Mouse (Mus musculus): Measurements from ENCODE around the gene Sun1.
A peak's percentile ranks its signal among the peaks of the same experiment; 100 is the strongest.

Sun1 gene

DNA sequence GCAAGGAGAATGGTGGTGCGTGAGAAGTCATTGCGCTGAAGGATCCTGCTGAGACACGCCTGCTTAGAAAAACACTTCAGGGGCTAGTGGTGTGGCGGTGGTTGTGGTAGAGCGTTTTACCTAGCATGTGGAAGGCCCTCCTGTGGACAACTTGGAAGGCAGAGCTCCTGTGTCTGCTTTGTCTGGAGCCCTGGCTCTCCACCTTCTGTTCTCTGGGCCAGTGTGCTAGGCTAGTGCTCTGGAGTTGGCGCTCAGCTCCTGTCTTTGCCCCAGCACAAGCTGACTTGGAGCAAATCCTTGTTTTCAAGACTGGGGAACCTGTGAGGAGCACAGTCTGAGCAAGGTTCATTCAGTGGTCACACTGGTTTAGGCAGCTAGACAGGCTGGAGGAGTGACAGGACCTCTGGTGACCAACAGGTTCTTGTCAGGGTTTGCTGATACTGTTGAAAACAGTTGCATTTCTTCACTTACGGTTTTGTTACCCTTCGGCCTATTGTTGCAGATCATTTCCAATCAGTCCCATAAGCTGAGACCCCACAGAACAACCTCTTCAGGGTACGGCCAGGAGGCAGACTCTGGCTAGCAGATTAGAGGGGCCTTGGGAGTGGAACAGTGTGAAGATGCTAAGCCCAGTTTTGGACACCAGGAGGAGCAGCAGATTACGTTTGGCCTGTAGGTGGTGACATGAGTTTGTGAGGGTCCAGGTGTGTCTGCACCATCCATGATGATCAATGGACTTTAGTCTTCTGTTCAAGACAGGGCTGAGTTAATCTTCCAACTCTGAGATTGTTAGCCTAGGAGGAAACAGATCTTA lies 8.6 kb downstream of the Sun1 start:
- peak; percentile 64 for DNase-seq (ENCODE audit: low spot score)

DNA sequence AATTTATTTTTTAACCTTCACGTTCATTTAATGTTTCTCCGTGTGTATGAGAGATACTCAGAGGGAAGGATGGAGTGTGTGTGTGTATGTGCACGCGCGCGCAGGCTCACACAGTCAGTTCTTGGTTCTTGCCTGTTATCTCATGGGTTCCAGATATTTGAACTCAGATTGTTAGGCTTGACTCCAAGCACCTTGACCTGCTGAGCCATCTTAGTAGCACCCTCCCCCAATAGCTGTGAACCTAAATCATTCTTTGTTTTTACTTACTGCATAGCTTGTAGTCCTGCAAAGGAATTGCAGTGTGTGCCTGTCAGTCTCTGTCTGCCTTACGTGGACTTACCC lies 9.2 kb downstream of the Sun1 start:
- no peak for DNase-seq (ENCODE audit: low spot score)

DNA sequence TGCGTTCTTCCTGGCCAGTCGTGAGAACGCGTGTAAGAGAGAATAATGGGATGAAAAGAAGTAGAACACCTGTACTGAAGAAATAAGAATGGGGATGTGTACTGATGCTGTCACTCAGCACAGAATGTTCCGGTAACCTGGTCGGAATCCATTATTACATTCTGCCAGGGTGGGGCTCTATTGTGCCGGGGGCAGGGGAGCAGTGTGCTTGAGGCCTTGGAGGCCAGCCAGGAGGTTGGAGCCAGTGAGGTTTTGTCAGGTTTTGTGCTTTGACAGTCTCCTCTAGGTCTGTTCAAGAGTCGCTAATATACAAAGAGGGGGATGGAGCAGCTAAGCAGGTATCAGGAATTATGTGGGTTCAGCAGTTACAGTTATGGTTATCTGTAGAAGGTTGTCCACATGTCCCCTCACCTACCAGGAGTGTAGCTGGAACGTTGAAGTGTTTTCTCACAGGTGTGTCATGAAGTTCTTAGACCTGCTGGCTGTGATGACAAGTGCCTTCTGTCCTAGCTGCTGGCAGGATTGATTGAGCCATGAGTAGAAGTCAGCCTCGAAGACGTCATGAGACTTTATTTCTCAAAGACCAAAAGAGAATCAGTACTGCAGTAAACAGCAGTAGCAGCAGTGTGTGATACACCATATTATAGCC lies 11.4 kb downstream of the Sun1 start:
- DNase-seq (ENCODE audit: low spot score), result peak; percentile 28

DNA sequence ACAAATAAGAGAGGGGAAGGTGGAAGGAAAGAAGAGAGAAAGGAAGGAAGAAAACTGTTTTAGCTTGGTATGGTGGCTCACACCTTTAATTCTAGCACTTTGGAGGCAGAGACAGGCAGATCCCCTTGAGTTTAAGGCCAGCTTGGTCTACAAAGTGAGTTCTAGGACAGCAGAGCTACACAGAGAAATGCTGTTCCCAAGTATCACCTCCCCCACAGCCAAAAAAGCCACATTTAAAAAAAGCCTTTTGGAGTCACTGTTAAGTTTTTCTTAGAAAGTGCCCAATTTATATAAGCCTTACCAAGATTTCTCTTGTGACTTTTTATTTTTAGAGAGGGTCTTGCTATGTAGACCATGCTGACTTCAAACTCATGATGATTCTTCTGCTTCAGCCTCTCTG lies 13.9 kb downstream of the Sun1 start:
- DNase-seq (ENCODE audit: low spot score), result no peak

DNA sequence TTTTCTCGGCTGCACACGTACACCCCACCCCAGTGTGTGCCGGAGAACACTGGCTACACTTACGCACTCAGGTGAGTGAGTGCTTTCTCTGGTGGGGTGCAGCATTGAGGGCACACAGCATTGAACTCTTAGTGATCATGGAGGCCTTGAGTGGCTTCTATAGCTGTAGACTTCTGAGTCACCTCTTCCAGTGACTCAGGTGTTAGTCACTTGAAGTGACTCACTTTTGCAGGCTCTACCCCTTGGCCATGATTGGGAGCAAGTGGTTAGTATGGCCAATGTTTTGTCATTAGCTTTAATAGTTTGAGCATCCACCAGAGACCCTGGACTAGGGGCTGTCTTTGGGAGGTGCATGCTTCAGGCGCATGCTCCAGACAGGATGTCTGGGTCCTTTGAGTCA lies 14.7 kb downstream of the Sun1 start:
- peak; percentile 20 for DNase-seq (ENCODE audit: low spot score)

DNA sequence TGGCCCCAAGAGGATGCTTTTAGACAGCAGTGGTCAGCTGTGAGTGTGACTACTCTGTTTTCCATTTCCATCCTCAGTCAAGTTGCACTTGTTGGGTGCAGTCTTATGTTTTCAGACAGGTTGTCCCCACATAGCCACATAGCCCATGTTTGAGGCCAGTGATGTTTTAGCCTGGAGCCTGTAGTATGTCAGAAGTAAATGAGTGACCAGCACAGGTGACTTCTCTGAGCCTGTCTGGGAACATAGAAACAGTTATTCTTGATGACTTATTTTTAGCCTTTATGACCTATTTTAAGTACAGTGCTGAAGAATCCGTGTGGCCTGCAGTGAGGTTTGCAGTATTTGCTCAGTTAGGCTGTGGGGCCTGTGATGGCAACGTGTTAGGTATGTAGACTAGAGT lies 15.7 kb downstream of the Sun1 start:
- DNase-seq (ENCODE audit: low spot score), result no peak

DNA sequence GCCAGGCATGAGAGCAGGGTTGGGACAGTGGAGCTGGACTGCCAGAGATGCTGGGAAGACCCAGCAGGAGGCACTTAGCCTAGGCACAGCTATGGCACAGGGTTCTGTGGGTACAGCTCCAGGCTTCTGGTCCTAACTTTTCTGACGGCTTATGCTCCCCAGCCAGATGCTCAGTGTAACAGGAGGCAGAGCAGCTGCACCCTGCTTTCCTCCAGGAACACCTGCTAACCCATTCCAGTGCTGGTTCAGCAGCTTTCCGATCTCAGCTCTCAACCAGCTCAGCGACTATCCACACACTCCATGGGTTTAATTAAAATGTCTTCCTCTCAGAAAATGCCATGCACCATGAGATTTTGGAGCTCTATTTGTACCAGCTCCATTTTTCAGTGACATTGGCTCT lies 16.3 kb downstream of the Sun1 start:
- DNase-seq (ENCODE audit: low spot score), result no peak

DNA sequence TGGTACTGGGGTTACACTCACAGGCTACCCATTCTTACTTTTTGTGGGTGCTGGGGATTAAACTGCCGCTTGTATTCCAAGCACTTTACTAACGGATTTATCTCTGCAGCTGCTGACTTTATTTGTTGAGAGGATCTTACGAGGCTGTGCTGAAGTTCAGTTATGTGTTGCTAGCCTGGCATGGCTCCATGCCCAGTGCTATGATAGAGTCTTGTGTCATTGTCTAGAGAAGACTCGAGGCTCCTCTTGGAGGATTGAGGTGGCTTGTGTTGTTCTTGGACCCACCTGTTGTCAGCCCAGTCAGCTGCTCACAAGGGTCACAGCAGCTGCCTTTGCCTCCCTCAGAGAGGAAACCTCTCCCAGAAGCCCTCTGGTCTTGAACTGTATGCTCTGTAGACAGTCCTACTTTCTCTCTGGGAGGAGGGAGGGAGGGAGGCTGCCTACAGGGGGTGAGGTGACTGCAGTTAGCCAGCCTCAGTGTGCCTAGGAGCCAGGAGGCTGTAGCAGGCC lies 19.6 kb downstream of the Sun1 start:
- DNase-seq (ENCODE audit: low spot score), result no peak

DNA sequence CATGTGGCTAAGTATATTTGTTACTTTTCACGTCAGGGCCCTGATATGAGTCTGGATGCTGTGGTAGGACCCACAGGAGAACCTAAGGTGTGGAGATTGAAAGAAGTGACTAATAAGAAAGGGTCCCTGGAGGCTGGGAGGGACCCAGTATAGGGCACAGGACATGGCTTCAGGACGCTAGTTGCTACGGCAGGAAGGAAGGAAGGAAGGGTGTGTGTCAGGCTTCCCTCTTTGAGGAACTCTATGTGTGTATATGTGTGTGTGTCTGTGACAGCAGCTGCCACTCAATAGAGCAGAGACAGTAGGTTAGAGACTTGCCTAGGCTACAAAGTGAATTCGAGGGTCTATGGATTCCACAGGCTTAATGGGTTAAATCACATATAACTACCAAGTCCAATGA lies 20.2 kb downstream of the Sun1 start:
- no peak for DNase-seq (ENCODE audit: low spot score)

DNA sequence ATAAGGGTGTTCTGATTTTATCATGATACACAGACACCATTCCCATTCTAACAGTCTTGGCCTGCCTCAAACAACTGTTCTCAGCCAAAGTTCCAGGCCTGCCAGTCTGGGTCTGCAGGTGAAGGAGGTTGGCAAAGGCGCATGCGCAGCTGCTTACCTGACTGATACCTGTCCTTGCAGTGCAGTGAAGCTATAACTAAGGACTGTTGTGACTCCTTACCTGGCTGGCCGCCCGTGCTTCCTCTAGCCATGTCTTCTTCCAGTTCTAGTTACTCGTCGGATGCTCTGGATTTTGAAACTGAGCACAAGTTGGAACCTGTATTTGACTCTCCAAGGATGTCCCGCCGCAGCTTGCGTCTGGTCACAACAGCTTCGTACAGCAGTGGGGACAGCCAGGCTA lies 22.9 kb downstream of the Sun1 start:
- DNase-seq (ENCODE audit: low spot score), result no peak

DNA sequence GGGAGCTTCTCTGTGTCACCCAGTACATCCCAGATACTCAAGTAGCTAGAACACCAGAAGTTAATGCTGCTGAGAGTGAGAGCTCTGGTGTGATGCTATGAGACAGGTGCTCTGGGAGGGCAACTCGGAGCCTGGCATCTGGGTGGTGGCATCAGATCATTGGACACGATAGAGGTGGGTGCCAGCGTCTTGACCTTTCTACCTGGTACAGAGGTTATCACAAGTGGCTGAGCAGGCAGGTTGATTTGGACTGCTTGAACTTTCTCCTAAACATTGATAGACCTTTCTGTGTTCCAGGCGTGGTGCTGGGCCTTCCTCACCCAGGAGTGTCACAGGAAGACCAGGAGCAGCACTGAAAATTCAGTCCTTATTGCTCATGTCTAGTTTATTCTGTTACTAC lies 26.8 kb downstream of the Sun1 start:
- no peak for DNase-seq (ENCODE audit: low spot score)

DNA sequence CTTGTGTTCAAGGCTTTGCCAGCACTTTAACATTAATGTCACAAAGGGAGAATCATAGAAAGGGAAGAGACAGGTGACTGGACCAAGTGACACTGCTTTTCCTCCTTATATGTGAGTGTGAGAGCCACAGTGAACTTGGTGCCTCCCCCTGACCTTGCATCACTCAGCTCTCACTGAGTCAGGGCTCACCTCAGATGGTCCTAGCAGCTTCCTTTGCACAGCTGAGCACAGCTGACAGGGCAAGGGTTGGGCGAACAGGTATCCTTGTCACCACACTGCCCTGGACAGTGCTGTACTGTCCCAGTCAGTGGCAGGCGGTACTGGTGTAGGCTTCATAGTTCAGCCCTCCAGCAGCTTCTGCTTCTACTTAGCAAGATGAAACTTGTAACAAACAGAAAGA lies 27.2 kb downstream of the Sun1 start:
- no peak for DNase-seq (ENCODE audit: low spot score)

DNA sequence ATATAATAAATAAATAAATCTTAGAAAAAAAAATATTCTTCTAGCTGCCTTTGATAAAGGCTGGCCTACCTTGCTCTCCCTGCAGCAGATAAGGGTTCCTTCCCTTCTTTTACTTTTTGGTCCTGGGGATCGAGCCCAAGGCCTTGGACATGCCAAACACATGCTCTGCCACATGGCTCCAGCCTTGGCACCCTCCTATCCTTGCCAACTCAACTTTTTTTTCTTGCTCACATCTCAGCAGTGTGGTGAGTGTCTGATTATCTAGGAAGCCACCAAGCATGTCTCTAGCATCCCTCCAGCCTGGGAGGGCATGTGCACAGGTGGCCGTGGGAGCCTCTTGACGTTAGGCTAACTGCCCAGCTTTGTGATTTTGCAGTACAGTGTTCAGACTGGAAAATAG lies 27.9 kb downstream of the Sun1 start:
- no peak for DNase-seq (ENCODE audit: low spot score)

DNA sequence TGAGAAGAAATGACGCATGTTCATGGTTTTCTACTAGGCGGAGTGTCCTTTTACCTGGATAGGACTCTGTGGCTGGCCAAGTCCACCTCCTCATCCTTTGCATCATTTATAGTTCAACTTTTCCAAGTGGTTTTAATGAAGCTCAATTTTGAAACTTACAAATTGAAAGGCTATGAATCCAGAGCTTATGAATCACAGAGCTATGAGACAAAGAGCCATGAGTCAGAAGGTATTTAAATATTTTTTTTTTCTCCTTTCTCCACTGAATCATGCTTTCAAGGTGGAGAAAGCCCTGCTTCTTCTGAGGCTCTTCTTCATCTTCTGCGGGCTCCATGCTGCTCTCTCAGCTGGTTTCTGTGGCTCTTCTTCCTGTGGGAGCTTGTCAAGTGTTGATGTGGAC lies 29.3 kb downstream of the Sun1 start:
- DNase-seq (ENCODE audit: low spot score), result no peak

DNA sequence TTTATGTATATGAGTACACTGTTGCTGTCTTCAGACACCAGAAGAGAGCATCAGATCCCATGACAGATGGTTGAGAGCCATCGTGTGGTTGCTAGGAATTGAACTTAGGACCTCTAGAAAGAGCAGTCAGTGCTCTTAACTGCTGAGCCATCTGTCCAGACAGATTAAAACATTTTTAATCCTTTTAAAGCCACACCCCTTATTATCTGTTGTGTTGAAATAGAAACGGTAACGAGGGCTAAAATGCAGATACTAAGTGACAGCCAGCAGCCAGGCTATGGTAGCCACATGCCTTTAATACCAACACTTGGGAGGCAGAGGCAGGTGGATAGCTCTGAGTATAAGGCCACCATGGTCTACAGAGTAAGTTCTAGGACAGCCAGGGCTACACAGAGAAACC lies 31.6 kb downstream of the Sun1 start:
- no peak for DNase-seq (ENCODE audit: low spot score)

DNA sequence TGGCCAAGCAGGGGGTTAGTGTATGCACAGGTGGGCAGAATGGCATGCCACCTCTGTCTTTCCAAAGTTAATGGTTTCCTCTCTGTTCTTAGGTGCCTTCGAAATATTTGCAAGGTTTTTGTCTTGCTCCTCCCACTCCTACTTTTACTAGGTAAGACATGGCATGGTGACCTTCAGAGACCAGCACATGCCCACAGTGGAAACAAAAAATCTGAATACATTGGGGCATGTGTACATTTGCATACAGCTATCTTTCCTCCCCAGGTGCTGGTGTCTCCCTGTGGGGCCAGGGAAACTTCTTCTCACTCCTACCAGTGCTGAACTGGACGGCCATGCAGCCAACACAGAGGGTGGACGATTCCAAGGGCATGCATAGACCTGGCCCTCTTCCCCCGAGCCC lies 34.0 kb downstream of the Sun1 start:
- DNase-seq (ENCODE audit: low spot score), result no peak

DNA sequence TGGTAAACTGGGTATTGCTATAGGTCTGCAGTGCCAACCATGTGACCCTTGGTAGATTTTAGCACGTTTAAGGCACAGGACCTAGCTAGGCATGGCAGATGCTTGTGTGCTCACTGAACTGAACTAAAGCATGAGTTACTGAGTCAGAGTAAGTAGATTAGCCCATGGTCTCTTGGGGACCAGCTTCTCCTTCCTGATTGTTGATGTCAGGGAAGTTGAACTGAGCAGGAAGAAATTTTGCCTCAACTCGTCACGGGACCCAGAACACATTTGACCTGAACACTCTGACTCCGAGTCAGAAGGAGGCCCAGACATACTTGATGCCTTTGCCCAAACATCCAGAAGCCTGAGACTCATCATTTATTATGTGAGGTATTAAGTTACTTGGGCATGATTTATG lies 37.0 kb downstream of the Sun1 start:
- no peak for DNase-seq (ENCODE audit: low spot score)

DNA sequence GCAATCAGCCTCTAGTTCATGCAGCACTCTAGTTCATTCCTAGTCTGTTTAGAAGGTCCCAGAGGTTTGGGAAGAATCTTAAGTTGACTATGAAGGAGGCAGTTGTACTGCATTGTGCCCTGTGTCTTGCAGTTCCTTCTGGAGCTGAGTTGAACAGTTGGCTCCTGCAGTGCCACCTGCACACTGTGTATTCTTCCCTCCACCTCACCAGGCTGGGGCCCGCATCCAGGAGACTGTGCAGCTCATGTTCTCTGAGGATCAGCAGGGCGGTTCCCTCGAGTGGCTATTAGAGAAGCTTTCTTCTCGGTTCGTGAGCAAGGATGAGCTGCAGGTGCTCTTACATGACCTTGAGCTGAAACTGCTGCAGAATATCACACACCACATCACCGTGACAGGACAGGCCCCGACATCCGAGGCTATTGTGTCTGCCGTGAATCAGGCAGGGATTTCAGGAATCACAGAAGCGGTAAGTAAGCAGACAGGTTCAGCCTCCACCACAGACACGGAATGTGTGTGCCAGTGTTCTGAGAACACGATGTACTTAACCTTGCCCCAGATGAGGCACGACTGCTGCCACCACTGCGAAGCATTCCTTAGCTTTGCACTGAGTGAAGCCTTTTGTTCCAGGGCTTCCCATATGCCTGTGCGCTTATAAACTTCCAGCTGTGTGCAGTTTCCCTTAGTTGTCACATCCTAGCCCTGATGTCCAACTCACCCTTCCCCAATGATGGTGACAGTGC lies 40.8 kb downstream of the Sun1 start:
- peak; percentile 38 for DNase-seq (ENCODE audit: low spot score)

DNA sequence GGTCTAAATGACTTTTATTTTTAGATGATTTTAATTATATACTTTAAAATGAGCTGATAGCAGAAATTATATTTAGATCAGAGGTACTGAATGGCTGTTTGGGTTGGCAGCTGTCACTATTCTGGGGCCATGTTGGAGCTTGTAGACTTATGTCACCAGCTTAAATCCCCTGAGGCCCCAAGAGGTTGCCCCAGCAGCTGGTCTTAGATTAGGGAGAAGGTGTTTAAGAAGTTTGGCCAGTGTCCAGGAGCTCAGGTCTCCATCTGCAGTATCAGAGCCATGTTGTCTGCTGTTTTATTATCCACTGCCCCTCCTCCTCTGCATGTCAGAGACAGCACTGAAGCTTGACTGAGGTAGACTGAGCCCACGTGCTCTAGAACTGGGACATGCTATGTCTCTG lies 42.9 kb downstream of the Sun1 start:
- DNase-seq (ENCODE audit: low spot score), result no peak

DNA sequence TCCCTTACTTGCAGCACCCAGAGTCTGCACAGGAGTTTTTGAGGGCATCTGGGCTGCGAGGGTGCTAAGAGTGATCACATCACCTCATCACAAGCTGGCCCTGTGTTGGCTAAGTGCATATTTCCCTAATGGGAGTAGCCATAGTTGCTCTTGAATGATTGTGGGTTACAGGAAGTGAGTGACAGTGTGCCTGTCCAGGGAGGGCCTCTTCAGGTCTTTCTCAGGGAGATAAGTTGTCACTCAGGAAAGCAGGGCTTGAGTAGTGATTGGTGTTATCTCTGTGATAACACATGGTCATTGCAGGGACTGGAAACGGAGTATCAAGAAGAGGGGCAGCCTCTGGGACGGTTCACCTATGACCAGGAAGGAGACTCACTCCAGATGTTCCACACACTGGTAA lies 47.3 kb downstream of the Sun1 start:
- no peak for DNase-seq (ENCODE audit: low spot score)

DNA sequence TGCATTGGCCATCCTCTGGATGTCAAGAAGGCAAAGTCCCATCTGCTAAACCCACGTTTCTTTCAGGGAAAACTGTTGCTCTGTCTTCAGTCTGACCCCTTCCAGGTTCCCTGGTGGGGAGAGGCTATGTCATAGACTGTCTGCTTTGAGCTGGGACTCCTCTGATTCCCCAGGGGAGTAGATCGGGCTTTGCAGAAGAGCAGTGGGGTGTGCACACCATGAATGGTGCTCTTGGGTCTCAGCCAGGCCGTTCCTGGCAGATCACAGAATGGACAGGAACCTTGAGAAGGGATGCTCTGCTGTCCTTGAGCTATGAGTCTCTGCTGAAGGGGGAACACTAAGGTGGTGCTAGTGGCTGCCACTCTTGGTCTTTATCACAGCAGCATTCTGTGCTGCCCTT lies 48.4 kb downstream of the Sun1 start:
- no peak for DNase-seq (ENCODE audit: low spot score)

DNA sequence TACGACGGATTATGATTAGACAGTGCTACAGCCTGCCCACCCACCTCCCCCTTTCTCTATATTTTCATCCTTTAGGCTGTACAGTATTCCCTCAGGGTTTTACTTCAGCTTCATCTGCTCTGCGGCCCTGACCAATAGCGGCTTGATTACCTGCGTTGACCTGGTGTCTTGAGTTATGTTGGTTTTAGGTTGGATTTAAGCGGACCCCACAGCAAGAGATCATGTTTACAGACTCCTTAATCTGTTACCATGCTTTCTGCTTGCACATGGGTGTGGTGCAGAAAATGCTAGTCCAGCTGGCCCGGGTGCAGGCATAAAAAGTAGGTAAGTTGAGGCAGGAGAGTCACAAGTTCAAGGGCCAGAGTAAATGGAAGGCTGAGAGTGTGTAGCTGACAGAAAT lies 50.8 kb downstream of the Sun1 start:
- DNase-seq (ENCODE audit: low spot score), result no peak

DNA sequence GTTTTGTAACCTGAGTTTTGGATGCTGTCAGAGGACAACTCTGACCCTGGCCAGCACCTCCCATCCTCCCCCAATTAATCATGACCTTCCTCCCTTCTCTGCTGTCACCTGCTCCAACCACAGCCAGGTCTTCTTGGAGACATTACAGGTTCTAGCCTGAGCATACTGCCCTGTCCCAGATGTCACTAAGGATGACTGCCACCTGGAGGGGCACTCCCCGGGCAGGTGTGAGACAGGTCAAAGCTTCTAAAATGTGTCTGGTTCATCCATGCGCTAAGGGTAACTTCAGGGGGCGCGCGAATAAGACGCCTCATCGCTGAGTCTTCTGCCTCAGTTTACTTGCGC lies 51.3 kb downstream of the Sun1 start:
- DNase-seq (ENCODE audit: low spot score), result no peak

Measured in urinary bladder, postnatal 14 days (tissue).